8 mouse cellular contexts compared by ENCODE assay signal in genomic region chr13:81783405-81784342, GRCm38 (mm10). TPM values are rescaled to one million over a fixed set of nuclear protein-coding genes. Genes with fewer than 3 reads are reported as not detected.
A peak's percentile ranks its signal among the peaks of the same experiment; 100 is the strongest.
DNase-seq lines count a peak whose midpoint lies in the region; ATAC-seq and TF ChIP-seq lines count a peak whose summit lies in the region.

No protein-coding gene starts in this region.

- TF ChIP-seq CTCF in kidney, postnatal 0 days (IDR thresholded peaks at IDR 0.05; ENCODE audit: low read depth) = no peak

- H3K27me3 ChIP-seq in heart, embryonic 12.5 days (replicated peaks) = no peaks in the 10 kb centered on the region
- no peaks in the 10 kb centered on the region for H3K27me3 ChIP-seq in kidney, postnatal 0 days (ENCODE audit: insufficient read depth, low read length)
- no peaks in the 10 kb centered on the region for H3K27me3 ChIP-seq in liver, embryonic 11.5 days (replicated peaks; ENCODE audit: control insufficient read depth, insufficient read depth, low read length)
- H3K27me3 ChIP-seq in stomach, embryonic 14.5 days (ENCODE audit: control insufficient read depth, insufficient read depth, low read length) = no peaks in the 10 kb centered on the region

- peaks cover 17% of the 10 kb centered on the region for H3K36me3 ChIP-seq in heart, embryonic 12.5 days
- H3K36me3 ChIP-seq in kidney, postnatal 0 days (ENCODE audit: insufficient read depth, low read length) = peaks cover 11% of the 10 kb centered on the region
- peaks cover 3% of the 10 kb centered on the region; the same call in 1 of the 2 replicates for H3K36me3 ChIP-seq in liver, embryonic 11.5 days (ENCODE audit: control insufficient read depth, insufficient read depth, low read length)
- peaks cover 3% of the 10 kb centered on the region; the same call in 1 of the 2 replicates for H3K36me3 ChIP-seq in stomach, embryonic 14.5 days (ENCODE audit: control insufficient read depth, insufficient read depth, low read length)

- peaks cover 17% of the 10 kb centered on the region for H3K4me1 ChIP-seq in heart, embryonic 12.5 days (replicated peaks)
- H3K4me1 ChIP-seq in kidney, postnatal 0 days (replicated peaks; ENCODE audit: insufficient read depth, low read length) = peaks cover 4% of the 10 kb centered on the region; the same call in 1 of the 2 replicates
- peaks cover 3% of the 10 kb centered on the region; the same call in 1 of the 2 replicates for H3K4me1 ChIP-seq in liver, embryonic 11.5 days (replicated peaks; ENCODE audit: control insufficient read depth, insufficient read depth, low read length)
- 0 out of 2 replicates have a peak, but pooled peaks cover 2% of the 10 kb centered on the region for H3K4me1 ChIP-seq in stomach, embryonic 14.5 days (ENCODE audit: control insufficient read depth, insufficient read depth, low read length)

- H3K9me3 ChIP-seq in heart, embryonic 12.5 days (replicated peaks) = no peaks in the 10 kb centered on the region
- H3K9me3 ChIP-seq in kidney, postnatal 0 days (replicated peaks; ENCODE audit: low read length) = no peaks in the 10 kb centered on the region
- H3K9me3 ChIP-seq in liver, embryonic 11.5 days (ENCODE audit: control insufficient read depth, low read length) = no peaks in the 10 kb centered on the region
- H3K9me3 ChIP-seq in stomach, embryonic 14.5 days (ENCODE audit: control insufficient read depth, low read depth, low read length) = no peaks in the 10 kb centered on the region

- peak overlapping the region; percentile 89 for H3K9ac ChIP-seq in heart, embryonic 12.5 days
- H3K9ac ChIP-seq in kidney, postnatal 0 days (ENCODE audit: low read depth, low read length) = peak overlapping the region; percentile 88
- peak overlapping the region; percentile 94 for H3K9ac ChIP-seq in liver, embryonic 11.5 days (ENCODE audit: low read depth, low read length)
- peak overlapping the region; percentile 82 for H3K9ac ChIP-seq in stomach, embryonic 14.5 days (replicated peaks; ENCODE audit: low read depth, low read length)

- H3K4me3 ChIP-seq in heart, embryonic 12.5 days = peak overlapping the region; percentile 86
- peak overlapping the region; percentile 68 for H3K4me3 ChIP-seq in kidney, postnatal 0 days (replicated peaks; ENCODE audit: low read depth, low read length)
- H3K4me3 ChIP-seq in liver, embryonic 11.5 days (ENCODE audit: low read depth, low read length) = peak overlapping the region; percentile 80
- H3K4me3 ChIP-seq in stomach, embryonic 14.5 days (ENCODE audit: low read depth, low read length) = peak overlapping the region; percentile 68

- peak; percentile 91 for ATAC-seq in erythroid progenitor cell, adult 5-6 weeks (replicated peaks; ENCODE audit: low FRiP score, poor library complexity, severe bottlenecking)
- peak; percentile 99 for ATAC-seq in heart, embryonic 12.5 days (ENCODE audit: insufficient number of reproducible peaks, low FRiP score)
- peak; percentile 97 for ATAC-seq in kidney, postnatal 0 days (replicated peaks; ENCODE audit: low FRiP score, low read depth)
- ATAC-seq in liver, embryonic 11.5 days (replicated peaks; ENCODE audit: low FRiP score) = peak; percentile 96
- peak; percentile 98 for ATAC-seq in stomach, embryonic 14.5 days (ENCODE audit: insufficient number of reproducible peaks, insufficient read depth, low FRiP score, low read depth)

- under 1% methylated on average over 62 of the region's 62 CpGs for WGBS in heart, embryonic 12.5 days
- WGBS in kidney, postnatal 0 days = under 1% methylated on average over 60 of the region's 62 CpGs
- WGBS in liver, embryonic 11.5 days = under 1% methylated on average over 62 of the region's 62 CpGs
- 1% methylated on average over 61 of the region's 62 CpGs for WGBS in stomach, embryonic 14.5 days

- H3K27ac ChIP-seq in heart, embryonic 12.5 days (ENCODE audit: poor library complexity, severe bottlenecking) = peak overlapping the region; percentile 98
- peak overlapping the region; percentile 99 for H3K27ac ChIP-seq in kidney, postnatal 0 days
- peak overlapping the region; percentile 98 for H3K27ac ChIP-seq in liver, embryonic 11.5 days (ENCODE audit: low read depth, low read length)
- H3K27ac ChIP-seq in stomach, embryonic 14.5 days (ENCODE audit: low read length) = peak overlapping the region; percentile 99

- H3K4me2 ChIP-seq in heart, embryonic 12.5 days = peak overlapping the region; percentile 64
- peak overlapping the region; percentile 58 for H3K4me2 ChIP-seq in kidney, postnatal 0 days (ENCODE audit: low read length)
- H3K4me2 ChIP-seq in liver, embryonic 11.5 days = peak overlapping the region; percentile 69
- peak overlapping the region; percentile 38 for H3K4me2 ChIP-seq in stomach, embryonic 14.5 days (replicated peaks; ENCODE audit: low read depth, low read length)

- peak; percentile 98 for DNase-seq in CD4-positive helper T cell, adult 2 months (ENCODE audit: low read depth, low spot score)
- DNase-seq in brain, embryonic 18.5 days (ENCODE audit: low read depth, low spot score) = peak; percentile 93
- peak; percentile 98 for DNase-seq in kidney, postnatal 0 days (ENCODE audit: low spot score)
- peak; percentile 98 for DNase-seq in liver, embryonic 11.5 days (ENCODE audit: low spot score)
- DNase-seq in naive thymus-derived CD4-positive, alpha-beta T cell, adult 2 months (ENCODE audit: low read depth) = peak; percentile 98

RNA-seq across cellular contexts. Expression of gene Cetn3, which starts 0.8 kb away (rescaled TPM):
- 55.8 and 76.4 TPM in 2 replicates for total RNA-seq in erythroid progenitor cell, adult 5-6 weeks (2015; ENCODE audit: low replicate concordance)
- 93.9 and 162 TPM in 2 replicates for total RNA-seq in erythroid progenitor cell, adult 5-6 weeks (2017; ENCODE audit: low replicate concordance)
- polyA plus RNA-seq in heart, embryonic 12.5 days (2016; fragmentation: Nextera tagmentation; extraction: Ambion mirVana) = 231 TPM in 2 replicates
- 266 and 281 TPM in 2 replicates for polyA plus RNA-seq in kidney, postnatal 0 days (2015; fragmentation: Nextera tagmentation; extraction: Ambion mirVana)
- 247 and 270 TPM in 2 replicates for polyA plus RNA-seq in liver, embryonic 11.5 days (2014; fragmentation: Nextera tagmentation; extraction: Ambion mirVana)
- polyA plus RNA-seq in stomach, embryonic 14.5 days (2014; fragmentation: Nextera tagmentation; extraction: Ambion mirVana) = 266 and 279 TPM in 2 replicates

Comparison
In these comparisons a context has a peak if more than half of its experiments do, and no peak if none do; other contexts are left out.
1. Peak in every context shown above with its lines: DNase-seq, ATAC-seq, H3K4me3 ChIP-seq and H3K27ac ChIP-seq.